Mouse (Mus musculus): ENCODE results near the gene Stap2.

DNA sequence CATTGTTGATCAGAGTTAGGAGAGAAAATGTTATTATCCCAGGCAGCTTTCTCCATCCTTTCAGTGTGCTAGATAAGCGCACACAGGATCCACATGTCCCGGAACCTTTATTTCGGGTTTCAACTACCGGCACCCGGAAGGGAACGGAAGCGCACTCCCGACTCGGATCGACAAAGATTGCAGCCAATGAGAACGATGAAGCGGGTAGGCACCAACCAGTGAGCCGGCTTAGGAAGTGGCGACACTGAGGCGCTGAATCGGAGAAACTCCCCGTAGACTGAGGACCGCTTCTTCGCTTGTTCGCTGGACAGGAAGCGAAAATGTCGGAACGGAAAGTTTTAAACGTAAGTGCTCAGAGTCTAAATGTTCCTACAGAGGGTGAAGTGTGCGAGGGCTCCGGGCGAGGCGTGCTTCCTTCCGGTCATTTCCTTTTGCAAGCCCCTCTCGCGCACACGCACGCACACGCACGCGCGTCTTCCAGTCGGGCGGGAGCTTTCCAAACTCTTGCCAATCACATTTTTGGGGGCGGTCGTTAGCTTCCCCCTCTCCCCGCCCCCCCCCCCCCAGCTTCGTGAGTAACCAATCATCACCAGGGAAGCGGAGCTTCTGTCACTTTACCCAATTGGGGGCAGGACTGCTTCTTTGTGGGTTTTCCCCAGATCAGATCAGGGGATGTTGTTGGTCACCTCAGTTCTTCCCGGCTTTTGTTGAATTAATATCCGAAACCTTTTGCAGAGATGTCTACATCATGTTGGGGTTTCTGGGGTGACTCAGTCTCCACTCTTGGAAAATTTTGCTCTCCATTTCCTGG is 46.3 kb downstream of the Stap2 start, which contains the start of gene Yju2:
- TF ChIP-seq CTCF (IDR thresholded peaks at IDR 0.05; ENCODE audit: low read depth) (no peak; the same call in 1 of the 2 replicates), EP300 (IDR thresholded peaks at IDR 0.05; ENCODE audit: low read depth) (no peak)

All from liver, postnatal 0 days (tissue).